Mouse (Mus musculus): ENCODE measurements at regions not wholly inside any gene's neighbourhood (a gene's known extent, or its start where the extent isn't known, plus 50 kb on each side); places are given as distances from the start of the nearest gene placed in this dataset.

- DNase-seq: no peak
Observed at GRCm38 (mm10) chr3:47095288-47095687, 647.3 kb upstream of the Pabpc4l start.

DNA sequence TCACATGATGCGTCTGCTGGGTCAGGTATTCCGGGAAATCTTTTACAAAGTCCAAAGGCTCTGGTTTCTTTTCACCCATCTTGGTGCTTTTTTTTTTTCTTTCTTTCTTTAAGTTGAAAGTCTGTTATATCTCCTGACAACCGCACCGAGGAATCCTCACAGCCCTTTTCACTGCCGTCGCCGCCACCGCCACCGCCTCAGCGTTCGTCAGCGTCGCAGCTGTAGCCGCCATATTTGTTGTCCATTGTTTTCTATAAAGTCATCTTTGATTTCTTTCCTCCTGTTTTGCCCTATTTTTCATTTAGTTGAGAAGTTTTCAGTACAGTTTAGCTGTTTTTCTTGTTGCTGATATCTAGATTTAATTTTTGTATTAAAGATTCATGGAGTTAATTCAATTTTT lies 603.5 kb upstream of the Pabpc4l start:
- no peak for DNase-seq

GRCm38 (mm10) chr3:47025738-47026137 lies 577.7 kb upstream of the Pabpc4l start:
- DNase-seq: no peak

- DNase-seq: no peak
Observed at GRCm38 (mm10) chr3:47019270-47019669, 571.3 kb upstream of the Pabpc4l start.

- no peak for DNase-seq
Observed at GRCm38 (mm10) chr3:47018565-47018964, 570.5 kb upstream of the Pabpc4l start.

GRCm38 (mm10) chr3:47010459-47010858 lies 562.4 kb upstream of the Pabpc4l start:
- no peak for DNase-seq

DNA sequence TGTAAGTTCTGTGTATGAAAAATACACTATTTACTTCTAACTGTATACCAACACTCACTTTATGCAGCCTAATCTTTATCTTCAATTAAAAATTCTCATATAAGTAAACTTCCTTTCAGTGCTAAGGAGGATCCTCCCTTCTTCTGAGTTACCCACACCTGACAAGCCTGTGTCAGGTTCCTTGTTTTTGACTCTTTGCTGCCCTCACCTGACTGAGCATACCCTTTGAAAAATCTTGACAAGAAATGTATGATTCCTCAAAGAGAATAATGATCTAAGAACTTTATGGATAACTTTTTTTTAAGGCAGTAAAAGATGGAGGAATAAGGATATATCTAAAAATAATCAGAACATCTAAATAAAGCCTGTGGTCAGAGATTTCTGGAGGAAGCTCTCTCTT lies 550.9 kb upstream of the Pabpc4l start:
- no peak for DNase-seq

DNA sequence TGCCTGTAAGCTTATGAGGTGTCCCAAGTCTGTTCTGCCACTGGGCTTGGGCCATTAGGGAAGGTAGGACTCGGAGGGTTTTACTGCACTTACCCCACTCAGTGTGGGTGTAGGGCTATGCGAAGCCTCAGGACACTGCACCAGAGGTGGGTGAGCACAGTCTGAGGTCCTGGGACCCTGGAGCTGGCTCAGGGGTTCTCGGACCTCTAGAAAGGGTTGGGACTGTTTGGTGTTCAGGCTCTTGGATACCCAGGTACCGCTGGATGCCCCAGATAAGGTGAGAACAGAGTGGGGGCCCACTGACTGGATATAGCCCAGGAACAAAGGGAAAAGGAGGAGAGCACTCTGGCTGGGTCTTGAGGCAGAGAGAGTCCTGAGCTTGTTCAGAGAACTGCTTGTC lies 522.7 kb upstream of the Pabpc4l start:
- no peak for DNase-seq

DNA sequence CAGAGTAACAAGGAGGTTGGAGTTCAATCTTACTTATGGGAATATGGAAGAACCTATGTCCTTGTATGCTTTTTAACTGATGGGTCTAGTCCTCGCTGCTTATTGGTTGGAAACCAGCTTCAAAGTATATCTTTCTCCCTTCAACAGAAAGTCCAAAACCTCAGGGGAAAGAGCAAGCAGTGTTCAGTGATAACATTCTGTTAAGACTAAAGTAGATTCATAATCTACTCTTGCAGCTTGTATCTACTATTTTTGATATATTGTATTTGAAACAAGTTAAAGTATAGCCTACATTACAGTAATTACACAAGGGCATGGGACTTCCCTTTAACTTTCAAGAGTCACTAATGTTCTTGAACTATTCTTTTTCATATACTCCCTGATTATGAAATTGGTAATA lies 522.0 kb upstream of the Pabpc4l start:
- DNase-seq: no peak

DNA sequence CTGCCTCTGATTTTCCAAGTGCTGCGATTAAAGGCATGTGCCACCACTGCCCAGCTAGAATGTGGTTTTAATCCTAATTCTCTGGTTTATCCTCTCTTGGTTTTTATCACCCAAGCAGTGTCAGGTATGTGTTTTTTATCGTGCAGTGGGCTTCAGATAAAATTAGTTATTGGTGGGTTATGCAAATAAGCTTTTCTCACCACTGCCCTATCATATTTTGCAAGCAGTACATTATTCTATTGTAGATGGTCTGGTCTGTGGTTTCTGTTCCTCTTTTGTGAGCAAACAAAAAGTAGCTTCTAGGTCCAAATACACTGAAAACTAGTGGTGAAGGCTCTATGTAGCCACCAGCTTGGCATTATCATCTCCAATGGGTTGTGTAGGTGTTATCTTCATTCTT lies 503.4 kb upstream of the Pabpc4l start:
- DNase-seq: no peak

DNA sequence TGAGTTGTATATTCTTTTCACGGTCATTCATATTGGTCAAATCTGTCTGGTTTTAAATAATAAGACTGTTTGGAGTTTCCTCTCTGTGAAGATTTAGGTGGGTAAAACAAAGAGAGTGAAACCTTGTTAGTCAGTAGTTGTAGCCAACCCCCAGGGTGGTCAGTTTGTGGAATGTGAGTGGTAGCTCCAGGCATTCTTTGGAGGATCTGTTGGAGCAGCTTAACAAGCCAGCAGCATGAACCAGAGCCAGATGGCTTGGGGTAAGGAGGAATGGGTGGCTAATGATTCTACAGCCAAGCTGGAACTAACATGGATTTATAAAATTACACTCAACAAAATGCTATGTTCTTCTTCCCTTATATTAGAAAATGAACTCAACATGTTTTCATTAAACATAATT lies 489.7 kb upstream of the Pabpc4l start:
- no peak for DNase-seq

- DNase-seq: no peak
Observed at GRCm38 (mm10) chr3:46891057-46891736, 443.2 kb upstream of the Pabpc4l start.

DNA sequence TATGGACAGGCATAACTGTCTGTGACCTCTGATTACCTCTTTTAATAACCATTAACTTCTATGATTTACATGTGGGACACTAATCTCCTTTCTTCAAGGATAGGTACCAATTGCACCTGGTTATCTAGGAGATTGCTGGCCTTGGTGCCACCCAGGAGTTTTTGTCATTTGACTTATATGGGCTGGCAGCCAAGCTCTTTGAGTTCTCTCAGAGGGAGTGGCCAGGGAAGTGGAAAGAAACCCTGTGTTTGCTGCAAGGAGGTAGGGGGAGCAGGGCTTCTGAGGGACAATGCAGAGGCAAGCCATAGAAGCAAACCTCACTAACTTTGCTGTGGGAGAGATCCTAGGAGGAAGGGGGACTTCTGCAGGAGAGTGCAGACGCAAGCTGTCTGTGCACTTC lies 427.8 kb upstream of the Pabpc4l start:
- DNase-seq: peak; percentile 5

GRCm38 (mm10) chr3:46870876-46871275 lies 422.9 kb upstream of the Pabpc4l start:
- DNase-seq: no peak

- no peak for DNase-seq
Observed at GRCm38 (mm10) chr3:46869576-46870295, 421.7 kb upstream of the Pabpc4l start.

DNA sequence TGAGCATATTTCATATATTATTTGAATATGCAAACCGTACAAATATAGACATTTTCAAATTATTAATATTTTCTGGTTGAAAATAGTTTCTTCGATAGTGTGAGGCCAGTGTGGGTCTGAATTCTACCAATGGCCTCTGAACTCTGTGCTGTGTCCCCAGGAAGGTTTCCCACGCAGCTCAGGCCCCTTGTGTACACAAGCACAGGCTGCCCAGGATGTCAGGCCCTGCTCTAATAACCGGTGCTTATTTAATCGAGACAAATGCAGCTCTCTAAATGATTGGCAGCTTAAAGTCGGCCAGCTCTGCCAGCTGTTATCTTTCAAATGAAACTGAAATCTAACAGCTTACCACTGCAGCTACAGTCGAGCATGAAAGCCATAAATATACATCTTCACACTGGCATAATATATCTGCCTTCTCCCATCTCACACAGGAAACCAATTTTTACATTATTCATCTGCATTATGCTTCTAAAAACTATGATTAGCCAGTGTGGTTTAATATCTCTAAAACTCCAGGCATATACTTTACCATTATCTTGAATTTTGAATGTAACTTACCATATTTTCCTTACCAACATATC lies 400.5 kb upstream of the Pabpc4l start:
- DNase-seq: no peak

- no peak for DNase-seq
Observed at GRCm38 (mm10) chr3:46828676-46829075, 380.7 kb upstream of the Pabpc4l start.
